Mouse (Mus musculus) liver, embryonic 14.5 days (tissue): ENCODE results near the gene Wwc2. TPM values are rescaled to one million over a fixed set of nuclear protein-coding genes. Genes with fewer than 3 reads are reported as not detected.

Experiments used
- ATAC-seq: fragments of 200-750 bp; cut with Nextera tagmentation; 2 replicates; pipeline ENCODE4 v1.8.0; 2017; ENCODE audit warnings: moderate number of reproducible peaks, mild to moderate bottlenecking, moderate library complexity; ENCODE audit not compliant: insufficient read depth
- DNase-seq, 3 experiments: peaks; one replicate each; pipeline ENCODE4 v3.0.0-alpha.2; 2012 to 2013; ENCODE audit warnings: low read depth in 3 of 3, low spot score in 3 of 3
- H3K27ac ChIP-seq: fragments of 300-500 bp; sonication (generic); 2 replicates; pipeline ENCODE4 v1.5.1; 2014; ENCODE audit warnings: moderate library complexity, mild to moderate bottlenecking, control low read depth, inconsistent platforms
- H3K27me3 ChIP-seq: fragments of 300-500 bp; sonication (generic); 2 replicates; pipeline ENCODE4 v1.6.1; 2014; ENCODE audit warnings: mild to moderate bottlenecking, low read length, moderate library complexity; ENCODE audit not compliant: control insufficient read depth, insufficient read depth
- H3K36me3 ChIP-seq: fragments of 300-500 bp; sonication (generic); replicated peaks from 2 replicates; pipeline ENCODE4 v1.6.1; 2014; ENCODE audit warnings: low read depth; ENCODE audit not compliant: control insufficient read depth, insufficient read depth
- H3K4me1 ChIP-seq, 2 experiments: fragments of 200-500 bp in 1 of 2; fragments of 300-500 bp in 1 of 2; sonication (generic) in 1 of 2; replicated peaks; 2 replicates each; pipeline ENCODE4 v1.6.1; 2012 to 2014; ENCODE audit warnings: antibody characterized with exemption in 1 of 2, inconsistent platforms in 1 of 2, low read length in 1 of 2; ENCODE audit not compliant: control insufficient read depth in 2 of 2, insufficient read depth in 2 of 2
- H3K4me2 ChIP-seq: fragments of 300-500 bp; sonication (generic); 2 replicates; pipeline ENCODE4 v1.6.1; 2014; ENCODE audit warnings: low read depth, mild to moderate bottlenecking, control low read depth, moderate library complexity
- H3K4me3 ChIP-seq, 2 experiments: fragments of 200-500 bp in 1 of 2; fragments of 300-500 bp in 1 of 2; sonication (generic) in 1 of 2; 2 replicates each; pipeline ENCODE4 v1.5.1; 2012 to 2014; ENCODE audit warnings: low read depth in 2 of 2, low read length in 2 of 2, mild to moderate bottlenecking in 2 of 2, control low read depth in 1 of 2, inconsistent platforms in 1 of 2, moderate library complexity in 1 of 2; ENCODE audit not compliant: insufficient read depth in 1 of 2
- H3K9ac ChIP-seq: fragments of 300-500 bp; sonication (generic); replicated peaks from 2 replicates; pipeline ENCODE4 v1.6.1; 2014; ENCODE audit warnings: mild to moderate bottlenecking, control low read depth, moderate library complexity
- H3K9me3 ChIP-seq: fragments of 300-500 bp; sonication (generic); 2 replicates; pipeline ENCODE4 v1.6.1; 2016; ENCODE audit warnings: low read length, mixed read lengths; ENCODE audit not compliant: control insufficient read depth
- CTCF ChIP-seq: IDR thresholded peaks from 2 replicates; pipeline ENCODE4 v1.5.1; 2016; ENCODE audit warnings: antibody characterized with exemption, low read depth, control low read depth
- EP300 ChIP-seq: IDR thresholded peaks from 2 replicates; pipeline ENCODE4 v1.6.1; 2016; ENCODE audit warnings: antibody characterized with exemption, low read depth
- WGBS: fragments of 180-500 bp; shearing (Covaris S2); extraction: QIAGEN DNeasy Blood & Tissue Kit; methylation state at CpG from one replicate; pipeline ENCODE4 v1.1.7; 2014; ENCODE audit not compliant: insufficient replicate concordance; 5-methylcytosine and 5-hydroxymethylcytosine counted together
- polyA plus RNA-seq, 2 experiments: library from polyadenylated mRNA; depleted of rRNA in 1 of 2; stranded (reverse) in 1 of 2; unstranded in 1 of 2; fragments of >200 nt; fragmentation: Nextera tagmentation in 1 of 2; extraction: Ambion mirVana in 1 of 2; gene quantifications; 2 replicates each; pipeline versions ENCODE4 v1.2.1 to v1.2.3; 2012 to 2014

The Wwc2 gene
- polyA plus RNA-seq, 2 experiments = 0.90 to 1.0 TPM

GRCm38 (mm10) chr8:48023206-48023605, 32.5 kb upstream of the Wwc2 start:
- DNase-seq (no peak), ATAC-seq (no peak)
- H3K27me3 ChIP-seq = no peaks in the 10 kb centered on the region
- no peaks in the 10 kb centered on the region; a peak in 1 of 4 replicates for H3K4me1 ChIP-seq
- WGBS = 50% methylated on average over 8 of the region's 8 CpGs
- no peak overlapping the region for H3K4me3 ChIP-seq
- H3K27ac ChIP-seq = no peak overlapping the region
- H3K36me3 ChIP-seq = no peaks in the 10 kb centered on the region
- H3K9ac ChIP-seq = no peak overlapping the region
- H3K9me3 ChIP-seq = no peaks in the 10 kb centered on the region
- TF ChIP-seq EP300 = no peak
- 0 out of 2 replicates have a peak, but pooled peaks have one; percentile 33 for TF ChIP-seq CTCF
- no peak overlapping the region for H3K4me2 ChIP-seq

- Histone ChIP-seq H3K9me3 (no peaks in the 10 kb centered on the region), H3K27ac (no peak overlapping the region), H3K4me3 (no peak overlapping the region), H3K9ac (no peak overlapping the region), H3K36me3 (no peaks in the 10 kb centered on the region), H3K4me1 (no peaks in the 10 kb centered on the region; a peak in 1 of 4 replicates), H3K4me2 (no peak overlapping the region), H3K27me3 (no peaks in the 10 kb centered on the region)
- ATAC-seq (no peak), DNase-seq (no peak)
- 11% methylated on average over 2 of the region's 2 CpGs for WGBS
- TF ChIP-seq EP300 (no peak), CTCF (no peak)
These were observed 29.0 kb upstream of the Wwc2 start for GRCm38 (mm10) chr8:48019737-48020136.

- H3K9me3 ChIP-seq = no peaks in the 10 kb centered on the region
These were observed 25.8 kb upstream of the Wwc2 start for GRCm38 (mm10) chr8:48016538-48016937.

GRCm38 (mm10) chr8:48014386-48014785, 23.7 kb upstream of the Wwc2 start:
- H3K9ac ChIP-seq = no peak overlapping the region
- H3K4me1 ChIP-seq = no peaks in the 10 kb centered on the region; a peak in 1 of 4 replicates

More at GRCm38 (mm10) chr8:48016538-48016937, 25.8 kb upstream of the Wwc2 start:
- H3K4me1 ChIP-seq = no peaks in the 10 kb centered on the region; a peak in 1 of 4 replicates
- 19% methylated on average over 8 of the region's 8 CpGs for WGBS
- ATAC-seq = no peak
- peak; percentile 36 to 41 (median 38) for DNase-seq
- H3K36me3 ChIP-seq = no peaks in the 10 kb centered on the region
- no peaks in the 10 kb centered on the region for H3K27me3 ChIP-seq
- no peak overlapping the region for H3K4me3 ChIP-seq
- TF ChIP-seq CTCF = peak; percentile 92
- no peak for TF ChIP-seq EP300
- H3K9ac ChIP-seq = no peak overlapping the region
- no peak overlapping the region for H3K4me2 ChIP-seq
- H3K27ac ChIP-seq = no peak overlapping the region

GRCm38 (mm10) chr8:48013281-48013680, 22.6 kb upstream of the Wwc2 start:
- Histone ChIP-seq H3K9me3 (no peaks in the 10 kb centered on the region), H3K4me2 (no peak overlapping the region), H3K4me3 (no peak overlapping the region), H3K4me1 (no peaks in the 10 kb centered on the region), H3K27me3 (no peaks in the 10 kb centered on the region), H3K9ac (no peak overlapping the region), H3K27ac (no peak overlapping the region), H3K36me3 (no peaks in the 10 kb centered on the region)
- no peak for DNase-seq
- TF ChIP-seq CTCF (no peak), EP300 (no peak)
- ATAC-seq = no peak
- 73% methylated on average over 9 of the region's 9 CpGs for WGBS

More at GRCm38 (mm10) chr8:48014386-48014785, 23.7 kb upstream of the Wwc2 start:
- no peak overlapping the region for H3K27ac ChIP-seq
- H3K9me3 ChIP-seq = no peaks in the 10 kb centered on the region
- H3K36me3 ChIP-seq = no peaks in the 10 kb centered on the region
- H3K27me3 ChIP-seq = no peaks in the 10 kb centered on the region
- DNase-seq = no peak
- ATAC-seq = no peak
- no peak overlapping the region for H3K4me3 ChIP-seq
- no peak overlapping the region for H3K4me2 ChIP-seq
- 76% methylated on average over 6 of the region's 6 CpGs for WGBS
- no peak for TF ChIP-seq CTCF
- no peak for TF ChIP-seq EP300
